Mouse (Mus musculus): ENCODE measurements at regions not wholly inside any gene's neighbourhood (a gene's known extent, or its start where the extent isn't known, plus 50 kb on each side); places are given as distances from the start of the nearest gene placed in this dataset.
A peak's percentile ranks its signal among the peaks of the same experiment; 100 is the strongest.

GRCm38 (mm10) chr6:16572828-16573227 lies 325.4 kb downstream of the Tfec start:
- no peak for DNase-seq

GRCm38 (mm10) chr6:16551945-16552673 lies 346.1 kb downstream of the Tfec start:
- peak; percentile 2 for DNase-seq

GRCm38 (mm10) chr6:16551131-16551530 lies 347.1 kb downstream of the Tfec start:
- peak; percentile 3 for DNase-seq

- DNase-seq: peak; percentile 3
These were observed 347.8 kb downstream of the Tfec start for GRCm38 (mm10) chr6:16550445-16550844.

- no peak for DNase-seq
These were observed 384.2 kb downstream of the Tfec start for GRCm38 (mm10) chr6:16514054-16514453.

- DNase-seq: no peak
These were observed 384.7 kb downstream of the Tfec start for GRCm38 (mm10) chr6:16513541-16513940.

- no peak for DNase-seq
These were observed 394.4 kb downstream of the Tfec start for GRCm38 (mm10) chr6:16503836-16504235.

GRCm38 (mm10) chr6:16487015-16487630 lies 411.1 kb downstream of the Tfec start:
- no peak for DNase-seq

- DNase-seq: no peak
These were observed 414.9 kb downstream of the Tfec start for GRCm38 (mm10) chr6:16483295-16483694.

- no peak for DNase-seq
These were observed 429.4 kb downstream of the Tfec start for GRCm38 (mm10) chr6:16468693-16469375.

GRCm38 (mm10) chr6:16458279-16458678 lies 440.0 kb downstream of the Tfec start:
- no peak for DNase-seq

Data from adrenal gland, postnatal 10 days (tissue).